Mouse (Mus musculus) lung, postnatal 10 days (tissue): ENCODE data around the gene Wee2.

Experiments used
- DNase-seq: peaks from one replicate; pipeline ENCODE4 v3.0.0; 2021

The Wee2 gene

GRCm38 (mm10) chr6:40438936-40439335 is at the start of gene Wee2:
Gene Wee2 (plus strand): TSS chr6:40439088.
- no peak for DNase-seq

- no peak for DNase-seq
These were observed 47.9 kb upstream of the Wee2 start for GRCm38 (mm10) chr6:40390975-40391374.

- peak; percentile 88 for DNase-seq
These were observed 45.7 kb upstream of the Wee2 start for GRCm38 (mm10) chr6:40393213-40393612.

- no peak for DNase-seq
These were observed 36.9 kb upstream of the Wee2 start for GRCm38 (mm10) chr6:40402031-40402430.

- DNase-seq, result no peak
These were observed 35.1 kb upstream of the Wee2 start for GRCm38 (mm10) chr6:40403640-40404285.

GRCm38 (mm10) chr6:40411085-40411484 is 27.8 kb upstream of the Wee2 start:
- DNase-seq, result no peak

- no peak for DNase-seq
These were observed 25.8 kb upstream of the Wee2 start for GRCm38 (mm10) chr6:40413046-40413445.

- DNase-seq, result no peak
These were observed 25.3 kb upstream of the Wee2 start for GRCm38 (mm10) chr6:40413565-40413964.

- no peak for DNase-seq
These were observed 23.1 kb upstream of the Wee2 start for GRCm38 (mm10) chr6:40415799-40416198.

GRCm38 (mm10) chr6:40418386-40418785 is 20.5 kb upstream of the Wee2 start:
- no peak for DNase-seq

- no peak for DNase-seq
These were observed 17.8 kb upstream of the Wee2 start for GRCm38 (mm10) chr6:40421099-40421498.

GRCm38 (mm10) chr6:40423013-40423412 is 15.9 kb upstream of the Wee2 start:
- peak; percentile 5 for DNase-seq

- peak; percentile 68 for DNase-seq
These were observed 15.1 kb upstream of the Wee2 start for GRCm38 (mm10) chr6:40423774-40424173.

GRCm38 (mm10) chr6:40427441-40427840 is 11.4 kb upstream of the Wee2 start:
- DNase-seq, result no peak

- no peak for DNase-seq
These were observed 10.2 kb upstream of the Wee2 start for GRCm38 (mm10) chr6:40428696-40429095.

- DNase-seq, result peak; percentile 18
These were observed 9.4 kb upstream of the Wee2 start for GRCm38 (mm10) chr6:40429521-40429931.

GRCm38 (mm10) chr6:40430251-40430650 is 8.6 kb upstream of the Wee2 start:
- peak; percentile 24 for DNase-seq

- no peak for DNase-seq
These were observed 8.0 kb upstream of the Wee2 start for GRCm38 (mm10) chr6:40430878-40431277.

GRCm38 (mm10) chr6:40431356-40431755 is 7.5 kb upstream of the Wee2 start:
- peak; percentile 18 for DNase-seq

GRCm38 (mm10) chr6:40431812-40432211 is 7.1 kb upstream of the Wee2 start:
- DNase-seq, result no peak

- no peak for DNase-seq
These were observed 6.3 kb upstream of the Wee2 start for GRCm38 (mm10) chr6:40432346-40433275.

GRCm38 (mm10) chr6:40434697-40435096 is 4.2 kb upstream of the Wee2 start:
- DNase-seq, result no peak

- peak; percentile 49 for DNase-seq
These were observed 3.5 kb upstream of the Wee2 start for GRCm38 (mm10) chr6:40435151-40436046.
